Mouse (Mus musculus): ENCODE data around the gene Krt31. TPM values are rescaled to one million over a fixed set of nuclear protein-coding genes. Genes with fewer than 3 reads are reported as not detected.

Krt31 gene
- polyA plus RNA-seq (2015; fragmentation: Nextera tagmentation; extraction: Ambion mirVana), result 5.9 and 13.8 TPM in 2 replicates

- Histone ChIP-seq H3K27ac (replicated peaks) (no peak within 1 kb of the TSS), H3K4me1 (no peaks in the 10 kb centered on the region), H3K9me3 (replicated peaks) (no peaks in the 10 kb centered on the region), H3K36me3 (no peaks in the 10 kb centered on the region), H3K4me2 (replicated peaks) (no peak within 1 kb of the TSS), H3K27me3 (no peaks in the 10 kb centered on the region), H3K9ac (no peak within 1 kb of the TSS), H3K4me3 (replicated peaks) (no peak within 1 kb of the TSS)
- no peak for ATAC-seq (ENCODE audit: insufficient number of reproducible peaks, low FRiP score, low TSS enrichment, low read depth)
- WGBS, result 80% methylated on average over 3 of the region's 3 CpGs
Observed at GRCm38 (mm10) chr11:100050451-100050850, at the start of gene Krt31. Gene Krt31, minus strand, starts transcription at chr11:100050551.

DNA sequence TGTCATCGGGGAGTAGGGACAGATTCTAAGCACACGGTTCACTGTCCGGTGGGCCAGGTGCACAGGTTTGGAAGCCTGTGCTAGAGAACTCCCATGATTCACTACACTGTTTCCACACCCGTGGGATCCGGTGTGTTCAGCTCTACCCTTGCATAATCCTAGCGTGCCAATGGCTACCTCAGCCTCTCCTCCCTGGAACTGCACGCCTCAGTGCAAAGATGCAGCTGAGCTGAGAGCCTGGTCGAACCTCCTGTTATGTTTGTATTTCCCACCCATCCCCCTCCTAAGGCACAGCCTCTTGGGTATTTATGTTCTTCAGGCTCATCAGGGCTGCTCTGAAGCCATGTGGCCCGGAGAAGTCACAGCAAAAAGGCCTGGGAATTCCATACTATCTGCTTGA is 47.5 kb upstream of the Krt31 start:
- no peak overlapping the region for H3K27ac ChIP-seq (replicated peaks)
- ATAC-seq (ENCODE audit: insufficient number of reproducible peaks, low FRiP score, low TSS enrichment, low read depth), result no peak
- no peaks in the 10 kb centered on the region for H3K27me3 ChIP-seq
- no peaks in the 10 kb centered on the region for H3K4me1 ChIP-seq
- H3K36me3 ChIP-seq, result no peaks in the 10 kb centered on the region
- H3K9ac ChIP-seq, result no peak overlapping the region
- no peak overlapping the region for H3K4me3 ChIP-seq (replicated peaks)
- no peak overlapping the region for H3K4me2 ChIP-seq (replicated peaks)
- no peaks in the 10 kb centered on the region for H3K9me3 ChIP-seq (replicated peaks)
- WGBS, result 63% methylated on average over 9 of the region's 9 CpGs

DNA sequence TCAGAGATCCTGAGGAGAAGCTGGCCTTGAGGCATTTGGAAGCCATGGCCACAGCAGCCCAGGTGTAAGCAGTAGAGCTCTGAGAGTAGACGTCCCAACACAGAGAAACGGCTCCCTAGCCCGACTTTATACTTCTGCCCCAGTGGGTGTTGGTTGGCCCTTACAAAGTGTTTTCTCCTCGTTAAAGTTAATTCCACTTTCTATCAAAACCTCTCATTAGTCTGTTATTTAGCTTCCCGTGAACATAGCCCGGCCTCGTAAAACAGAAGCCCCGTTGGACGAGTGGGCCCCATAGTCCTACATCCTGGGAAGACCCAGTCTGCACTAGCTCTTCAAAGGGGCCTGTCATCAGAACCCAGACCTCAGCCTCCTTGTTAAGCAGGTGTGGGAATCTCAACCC is 45.8 kb upstream of the Krt31 start, which contains the start of gene Krt35:
Gene Krt35, minus strand, starts transcription at position 101 of the 400 bp plus-strand sequence.
- H3K4me2 ChIP-seq (replicated peaks), result no peak within 1 kb of the TSS

GRCm38 (mm10) chr11:100088378-100089025 is 38.2 kb upstream of the Krt31 start:
- Histone ChIP-seq H3K4me1 (no peaks in the 10 kb centered on the region), H3K36me3 (no peaks in the 10 kb centered on the region), H3K9me3 (replicated peaks) (no peaks in the 10 kb centered on the region), H3K27me3 (no peaks in the 10 kb centered on the region), H3K9ac (no peak overlapping the region), H3K4me2 (replicated peaks) (no peak overlapping the region), H3K27ac (replicated peaks) (no peak overlapping the region), H3K4me3 (replicated peaks) (no peak overlapping the region)
- WGBS, result 66% methylated on average over 7 of the region's 7 CpGs
- no peak for ATAC-seq (ENCODE audit: insufficient number of reproducible peaks, low FRiP score, low TSS enrichment, low read depth)

More for the DNA sequence above, 45.8 kb upstream of the Krt31 start, which contains the start of gene Krt35:
- 78% methylated on average over 9 of the region's 9 CpGs for WGBS
- H3K36me3 ChIP-seq, result no peaks in the 10 kb centered on the region
- no peak within 1 kb of the TSS for H3K27ac ChIP-seq (replicated peaks)
- no peaks in the 10 kb centered on the region for H3K4me1 ChIP-seq
- H3K27me3 ChIP-seq, result no peaks in the 10 kb centered on the region
- no peak for ATAC-seq (ENCODE audit: insufficient number of reproducible peaks, low FRiP score, low TSS enrichment, low read depth)
- H3K9me3 ChIP-seq (replicated peaks), result no peaks in the 10 kb centered on the region
- H3K4me3 ChIP-seq (replicated peaks), result no peak within 1 kb of the TSS
- no peak within 1 kb of the TSS for H3K9ac ChIP-seq

- Histone ChIP-seq H3K9ac (no peak within 1 kb of the TSS), H3K9me3 (replicated peaks) (no peaks in the 10 kb centered on the region), H3K27me3 (no peaks in the 10 kb centered on the region), H3K36me3 (no peaks in the 10 kb centered on the region), H3K4me3 (replicated peaks) (no peak within 1 kb of the TSS), H3K4me1 (no peaks in the 10 kb centered on the region), H3K4me2 (replicated peaks) (no peak within 1 kb of the TSS), H3K27ac (replicated peaks) (no peak within 1 kb of the TSS)
- WGBS, result 90% methylated on average over 10 of the region's 10 CpGs
- no peak for ATAC-seq (ENCODE audit: insufficient number of reproducible peaks, low FRiP score, low TSS enrichment, low read depth)
Observed at GRCm38 (mm10) chr11:100087861-100088260, 37.5 kb upstream of the Krt31 start, which contains the start of gene Krt32. Gene Krt32, minus strand, starts transcription at chr11:100088226.

DNA sequence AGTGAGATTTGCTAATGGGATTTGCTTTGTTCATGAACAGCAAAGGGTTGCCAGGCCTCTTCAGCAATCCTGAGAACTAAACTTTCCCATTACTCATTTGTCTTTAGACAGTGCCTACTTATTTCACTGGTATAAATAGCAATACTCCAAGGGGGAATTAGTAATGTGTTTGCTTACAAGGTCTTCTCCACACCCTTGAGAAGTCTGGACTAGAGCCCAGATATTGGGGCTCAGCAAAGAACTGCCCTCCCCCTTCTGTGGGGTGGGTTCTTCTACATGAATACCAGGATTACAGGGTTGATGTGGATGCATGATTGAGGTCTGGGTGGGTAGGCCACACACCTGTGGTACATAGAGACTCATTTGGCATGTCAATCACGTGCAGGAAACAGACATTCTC is 23.5 kb upstream of the Krt31 start:
- H3K4me1 ChIP-seq, result 0 out of 2 replicates have a peak, but pooled peaks cover 5% of the 10 kb centered on the region
- H3K27ac ChIP-seq (replicated peaks), result peak overlapping the region; percentile 60
- H3K4me2 ChIP-seq (replicated peaks), result no peak overlapping the region
- H3K9ac ChIP-seq, result no peak overlapping the region
- no peak overlapping the region for H3K4me3 ChIP-seq (replicated peaks)
- 52% methylated on average over 1 of the region's 1 CpGs for WGBS
- H3K9me3 ChIP-seq (replicated peaks), result no peaks in the 10 kb centered on the region
- ATAC-seq (ENCODE audit: insufficient number of reproducible peaks, low FRiP score, low TSS enrichment, low read depth), result peak; percentile 24; the same call in 1 of the 2 replicates
- H3K36me3 ChIP-seq, result no peaks in the 10 kb centered on the region
- no peaks in the 10 kb centered on the region for H3K27me3 ChIP-seq

DNA sequence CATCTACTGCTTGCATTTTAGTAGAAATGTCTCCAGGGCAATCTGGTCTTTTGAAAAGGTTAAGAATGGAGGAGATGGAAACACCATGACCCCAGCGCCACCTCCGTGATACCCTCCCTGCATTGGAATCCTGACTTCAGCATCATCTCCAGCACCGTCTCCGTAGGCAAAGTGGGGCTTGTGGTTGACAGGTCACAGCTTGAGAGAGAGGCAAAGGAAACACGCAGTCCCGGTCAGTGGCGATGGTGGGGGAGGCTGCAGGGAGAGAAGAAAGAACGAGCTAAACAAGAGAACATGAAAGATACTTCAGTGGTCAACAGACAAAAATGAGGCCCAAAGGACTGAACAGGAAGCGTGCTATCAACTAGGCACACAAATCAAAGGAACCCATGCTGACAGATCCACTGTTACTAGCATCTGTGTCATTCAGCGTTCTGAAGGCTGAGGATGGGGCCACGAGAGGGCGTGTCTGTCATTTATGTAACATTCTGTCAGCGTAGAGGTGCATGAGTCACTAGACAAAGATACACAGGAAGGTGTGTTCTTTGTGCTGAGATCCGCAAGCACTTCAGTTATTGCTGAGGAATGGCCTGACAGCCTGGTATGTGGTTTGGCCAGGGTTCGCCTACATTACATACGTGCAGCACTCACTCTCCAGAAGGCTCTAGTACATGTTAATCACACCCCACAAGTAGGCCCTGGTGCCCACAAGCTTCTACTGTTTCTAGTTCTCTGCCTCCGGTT is 17.1 kb upstream of the Krt31 start:
- Histone ChIP-seq H3K4me1 (no peaks in the 10 kb centered on the region), H3K9ac (no peak overlapping the region), H3K4me3 (replicated peaks) (no peak overlapping the region), H3K27me3 (no peaks in the 10 kb centered on the region), H3K36me3 (no peaks in the 10 kb centered on the region), H3K9me3 (replicated peaks) (no peaks in the 10 kb centered on the region), H3K4me2 (replicated peaks) (no peak overlapping the region), H3K27ac (replicated peaks) (peak overlapping the region; percentile 68)
- ATAC-seq (ENCODE audit: insufficient number of reproducible peaks, low FRiP score, low TSS enrichment, low read depth), result no peak
- 63% methylated on average over 17 of the region's 17 CpGs for WGBS

- H3K4me2 ChIP-seq (replicated peaks), result no peak overlapping the region
- H3K4me3 ChIP-seq (replicated peaks), result no peak overlapping the region
- no peak for ATAC-seq (ENCODE audit: insufficient number of reproducible peaks, low FRiP score, low TSS enrichment, low read depth)
- H3K27ac ChIP-seq (replicated peaks), result peak overlapping the region; percentile 48
- no peak overlapping the region for H3K9ac ChIP-seq
- WGBS, result 55% methylated on average over 12 of the region's 12 CpGs
- H3K27me3 ChIP-seq, result no peaks in the 10 kb centered on the region
- no peaks in the 10 kb centered on the region for H3K36me3 ChIP-seq
- H3K9me3 ChIP-seq (replicated peaks), result no peaks in the 10 kb centered on the region
- no peaks in the 10 kb centered on the region for H3K4me1 ChIP-seq
Observed at GRCm38 (mm10) chr11:100066236-100067010, 16.1 kb upstream of the Krt31 start.

DNA sequence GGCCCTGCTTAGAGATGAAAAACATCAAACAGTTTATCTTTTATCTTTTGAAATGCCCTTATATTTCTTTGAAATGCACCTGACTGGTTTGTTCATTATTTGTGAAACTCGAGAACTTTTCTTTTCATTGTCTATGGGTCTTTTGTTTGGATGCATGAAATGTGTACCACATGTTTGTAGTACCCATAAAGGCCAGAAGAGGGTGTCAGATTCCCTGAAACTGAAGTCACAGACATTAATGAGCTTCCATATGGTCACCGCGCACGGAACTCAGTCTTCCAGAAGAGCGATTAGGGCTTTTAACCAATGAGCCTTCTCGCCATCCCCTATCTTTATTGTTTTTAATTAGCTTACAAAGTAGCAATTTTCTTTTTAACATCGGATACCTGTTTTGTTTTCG is 8.5 kb upstream of the Krt31 start:
- WGBS, result 71% methylated on average over 8 of the region's 8 CpGs
- no peak overlapping the region for H3K27ac ChIP-seq (replicated peaks)
- H3K36me3 ChIP-seq, result no peaks in the 10 kb centered on the region
- H3K4me3 ChIP-seq (replicated peaks), result no peak overlapping the region
- H3K4me1 ChIP-seq, result no peaks in the 10 kb centered on the region
- no peak overlapping the region for H3K4me2 ChIP-seq (replicated peaks)
- ATAC-seq (ENCODE audit: insufficient number of reproducible peaks, low FRiP score, low TSS enrichment, low read depth), result no peak
- H3K9ac ChIP-seq, result no peak overlapping the region
- no peaks in the 10 kb centered on the region for H3K27me3 ChIP-seq
- no peaks in the 10 kb centered on the region for H3K9me3 ChIP-seq (replicated peaks)

DNA sequence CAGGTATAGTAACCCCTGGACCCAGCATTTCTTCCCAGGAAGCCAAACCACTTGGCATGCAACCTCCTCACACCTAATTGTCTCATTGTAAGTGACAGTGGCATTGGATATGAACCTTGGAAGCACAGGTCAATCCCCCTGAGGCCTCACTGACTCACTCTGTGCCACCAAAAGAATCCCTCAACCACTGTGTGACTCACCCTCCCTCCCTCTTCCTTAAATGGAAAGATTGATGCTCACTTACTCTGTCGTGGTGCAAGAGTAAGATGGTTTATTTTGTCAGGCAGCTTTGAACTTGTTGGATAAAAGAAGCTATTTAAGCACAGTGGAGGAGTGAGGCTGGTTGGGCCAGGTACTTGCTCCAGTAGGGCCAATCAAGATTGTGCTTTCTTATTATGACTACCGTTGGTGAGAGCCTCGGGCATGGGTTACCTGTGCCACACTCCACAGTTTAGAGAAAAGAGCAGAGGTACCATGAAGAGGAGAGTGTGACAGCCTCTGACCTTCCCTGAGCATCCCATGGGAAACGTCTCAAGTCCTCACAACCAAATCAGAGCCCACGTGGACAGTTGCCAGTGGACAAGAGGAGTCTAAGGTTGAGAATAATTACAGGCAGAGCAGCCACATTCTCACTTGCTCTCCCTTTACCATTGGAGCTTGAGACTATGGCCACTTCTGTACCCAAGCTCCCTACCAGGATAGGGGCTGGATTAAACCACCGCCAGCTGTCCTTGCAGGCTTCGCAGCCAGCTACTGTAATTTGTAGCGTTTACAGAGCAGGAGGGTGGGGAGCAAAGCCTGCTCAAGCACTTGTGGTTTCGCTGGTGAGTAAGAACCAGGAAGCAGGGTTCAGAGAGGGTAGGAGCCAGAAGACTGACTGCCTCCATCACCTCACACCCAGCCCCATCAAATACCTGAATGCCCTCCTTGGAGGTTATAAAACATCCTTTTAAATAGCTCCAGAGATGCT is 5.6 kb upstream of the Krt31 start:
- Histone ChIP-seq H3K4me3 (replicated peaks) (no peak overlapping the region), H3K4me1 (no peaks in the 10 kb centered on the region), H3K27me3 (no peaks in the 10 kb centered on the region), H3K27ac (replicated peaks) (no peak overlapping the region; the same call in 1 of the 2 replicates), H3K9me3 (replicated peaks) (no peaks in the 10 kb centered on the region), H3K9ac (no peak overlapping the region), H3K4me2 (replicated peaks) (no peak overlapping the region), H3K36me3 (no peaks in the 10 kb centered on the region)
- ATAC-seq (ENCODE audit: insufficient number of reproducible peaks, low FRiP score, low TSS enrichment, low read depth), result no peak
- WGBS, result 59% methylated on average over 9 of the region's 9 CpGs
